Mouse (Mus musculus) skeletal muscle tissue, postnatal 0 days (tissue): Measurements from ENCODE around the gene Atf6. TPM values are rescaled to one million over a fixed set of nuclear protein-coding genes. Genes with fewer than 3 reads are reported as not detected.

Source experiments
- polyA plus RNA-seq: library from polyadenylated mRNA; unstranded; fragments of >200 nt; fragmentation: Nextera tagmentation; extraction: Ambion mirVana; gene quantifications from 2 replicates; pipeline ENCODE4 v1.2.1, GENCODE M21; 2015

Atf6 gene
- polyA plus RNA-seq = 5.6 and 5.7 TPM in 2 replicates

DNA sequence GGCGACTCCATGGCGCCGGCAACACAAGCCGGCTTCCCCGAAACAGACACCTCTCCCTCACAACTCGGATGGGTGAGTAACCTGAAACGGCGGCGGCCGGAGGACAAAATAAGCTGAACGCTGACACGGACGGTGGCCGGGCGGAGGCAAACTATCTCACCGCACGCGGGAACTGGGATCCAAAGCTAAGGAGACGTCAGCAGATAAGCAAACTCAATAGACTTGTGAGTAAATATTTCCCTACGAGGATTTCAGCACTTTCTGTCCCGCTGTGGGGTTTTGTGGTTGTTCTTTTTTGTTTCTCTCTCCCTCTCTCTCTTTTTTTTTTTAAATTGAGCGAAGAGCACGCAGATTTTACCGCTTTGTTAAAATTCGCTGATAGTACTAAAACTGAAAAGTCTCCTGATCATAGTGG, at the start of gene Atf6:
Gene Atf6 (minus strand): TSS at position 81 of the 415 bp plus-strand sequence.

DNA sequence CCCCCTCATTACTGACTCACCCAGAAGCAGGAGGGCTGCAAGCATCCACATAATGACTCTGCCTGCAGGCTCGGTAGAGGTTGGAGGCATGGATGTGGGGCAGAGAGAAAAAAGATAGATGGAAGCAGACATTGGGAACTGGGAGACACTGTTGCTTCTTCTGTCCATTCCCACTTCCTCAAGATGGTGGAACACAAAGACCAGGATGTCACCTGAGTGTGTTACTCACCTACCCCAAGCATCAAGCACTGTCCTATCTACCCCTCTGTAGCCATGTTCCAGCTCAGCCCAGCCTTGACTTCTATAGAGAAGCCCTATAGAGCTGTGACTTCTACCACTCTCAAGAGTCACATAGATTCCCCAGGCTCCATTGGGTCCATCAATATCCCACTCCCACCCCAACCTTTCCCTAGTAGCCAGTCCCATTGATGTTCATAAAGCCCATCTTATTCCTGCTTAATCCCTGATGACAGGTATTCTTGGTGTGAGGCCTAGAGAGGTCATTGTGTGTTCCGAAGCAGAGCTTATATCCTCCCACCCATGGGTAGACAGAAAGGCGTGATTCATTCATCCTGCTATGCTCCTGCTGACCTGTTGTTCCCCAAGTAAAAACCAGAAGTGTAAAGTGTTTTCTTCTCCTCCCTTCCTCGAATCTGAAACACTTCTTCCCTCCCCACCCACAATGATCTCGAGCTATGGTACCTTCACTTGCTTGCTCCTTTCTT, 45.5 kb upstream of the Atf6 start, which contains the start of gene Fcrlb:
Gene Fcrlb (minus strand): TSS at position 51 of the 725 bp plus-strand sequence.

DNA sequence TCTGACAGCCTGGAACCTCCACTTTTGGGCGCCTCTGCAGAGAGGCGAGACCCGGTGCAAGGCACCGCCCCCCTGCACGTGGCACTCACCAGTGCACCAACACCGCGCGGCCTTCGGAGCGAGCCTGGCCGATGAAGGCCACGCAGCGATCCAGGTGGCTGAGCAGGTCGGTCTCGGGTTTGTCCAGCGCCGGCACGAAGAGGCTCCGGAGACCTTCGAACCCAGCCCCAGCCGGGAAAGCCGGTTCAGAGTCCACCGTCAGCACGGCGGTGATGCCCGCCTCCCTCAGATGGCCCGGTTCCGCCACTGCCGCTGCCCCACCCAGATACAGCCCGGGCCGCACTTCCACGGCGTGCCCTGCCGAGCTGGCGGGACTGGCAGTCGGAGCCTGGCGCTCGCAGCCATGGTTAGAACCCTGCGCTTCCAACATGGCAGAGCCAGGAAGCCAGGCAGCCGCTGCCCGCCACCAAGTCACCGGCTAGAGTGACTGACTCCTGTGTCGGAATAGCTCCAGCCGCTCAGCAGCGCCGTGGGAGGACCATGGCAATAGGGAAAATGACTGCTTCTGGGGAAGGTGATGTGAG, 17.5 kb upstream of the Atf6 start, which contains the start of the genes Gm26620 and Dusp12:
Gene Gm26620 (plus strand): TSS at position 88 of the 584 bp plus-strand sequence.
Gene Dusp12 (minus strand): TSS at position 563 of the 584 bp plus-strand sequence.

Other genes starting within 250 kb of the Atf6 start
- 21.7 and 29.4 TPM in 2 replicates for gene Olfml2b, start 223.2 kb downstream of the Atf6 start, polyA plus RNA-seq
- 0.96 and 1.2 TPM in 2 replicates for gene Gm26620, start 17.3 kb upstream of the Atf6 start, polyA plus RNA-seq
- 13.8 and 15.0 TPM in 2 replicates for gene Dusp12, start 17.8 kb upstream of the Atf6 start, polyA plus RNA-seq
- gene Fcrlb, start 45.2 kb upstream of the Atf6 start, polyA plus RNA-seq = 0.10 TPM in 1 of 2 replicates, not detected in the other
- 0.24 TPM in 1 of 2 replicates, not detected in the other for gene Fcrla, start 59.8 kb upstream of the Atf6 start, polyA plus RNA-seq
- gene Fcgr2b, start 108.8 kb upstream of the Atf6 start, polyA plus RNA-seq = 8.7 and 13.1 TPM in 2 replicates
- gene Fcgr4, start 151.1 kb upstream of the Atf6 start, polyA plus RNA-seq = 1.1 and 2.6 TPM in 2 replicates
- 26.2 and 43.7 TPM in 2 replicates for gene Fcgr3, start 197.2 kb upstream of the Atf6 start, polyA plus RNA-seq
- 1.7 and 1.8 TPM in 2 replicates for gene Cfap126, start 246.1 kb upstream of the Atf6 start, polyA plus RNA-seq